Mouse (Mus musculus) megakaryocyte, adult 5-6 weeks (primary cell): ENCODE measurements at regions not wholly inside any gene's neighbourhood (a gene's known extent, or its start where the extent isn't known, plus 50 kb on each side); places are given as distances from the start of the nearest gene placed in this dataset.

Experiments
- ATAC-seq: 2 replicates; pipeline ENCODE4 v1.8.0; 2016; ENCODE audit warnings: mild to moderate bottlenecking, inconsistent platforms; ENCODE audit not compliant: poor library complexity, severe bottlenecking

DNA sequence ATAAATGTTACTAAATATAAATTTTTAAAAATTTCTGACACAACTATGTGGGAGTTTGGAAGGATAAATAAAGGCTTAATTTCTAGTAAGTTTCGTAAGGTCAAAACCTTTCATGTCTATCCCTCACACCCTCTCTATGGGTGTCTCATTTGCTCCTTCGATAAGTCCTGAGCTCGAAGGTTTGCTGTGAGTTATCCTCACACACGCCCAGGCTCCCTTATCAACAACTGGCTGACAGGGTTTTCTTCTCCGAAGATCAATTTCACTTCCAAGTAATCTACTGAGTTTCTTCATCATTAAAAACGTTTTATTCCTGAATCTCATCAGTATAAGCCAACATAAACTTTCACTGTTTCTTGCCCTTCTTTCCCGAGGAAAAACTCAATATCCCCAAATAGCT is 416.0 kb upstream of the Nudt12 start:
- ATAC-seq, result no peak

DNA sequence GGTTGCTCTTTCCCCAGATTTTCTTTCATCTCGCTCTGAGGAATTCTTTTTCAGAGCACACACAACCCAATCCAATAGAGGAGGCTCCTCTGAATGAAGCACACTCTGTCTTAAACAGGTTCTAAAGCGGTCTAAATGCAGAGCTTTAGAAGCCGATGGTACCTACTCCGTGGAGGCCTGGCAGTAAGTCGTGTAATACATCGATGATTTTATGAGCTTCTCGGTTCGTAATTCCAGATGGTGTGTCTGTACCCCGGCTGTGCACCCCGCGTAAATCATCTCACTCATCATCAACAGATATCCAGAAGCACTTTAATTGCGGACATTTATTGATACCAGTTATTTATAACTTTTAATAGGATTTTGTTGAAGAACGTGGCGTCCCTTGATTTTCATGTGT is 408.3 kb upstream of the Nudt12 start:
- ATAC-seq, result no peak

DNA sequence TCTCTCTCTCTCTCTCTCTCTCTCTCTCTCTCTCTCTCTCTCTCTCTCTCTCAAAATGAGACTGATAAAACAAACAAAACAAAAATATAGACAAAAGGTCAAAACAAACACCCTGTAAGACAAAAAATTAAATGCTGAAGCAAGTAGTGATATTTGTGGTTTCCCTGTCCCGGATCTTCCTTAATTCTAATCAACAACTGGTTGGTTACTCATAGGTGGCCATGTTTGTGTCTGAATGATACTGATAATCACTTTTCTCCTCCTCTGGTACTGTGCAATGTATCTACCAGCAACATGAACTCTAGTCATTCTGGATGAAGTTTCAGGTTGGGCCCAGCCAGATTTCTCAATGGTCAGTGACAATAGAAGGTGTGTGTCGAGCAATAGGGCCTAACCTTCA is 396.1 kb upstream of the Nudt12 start:
- no peak for ATAC-seq

DNA sequence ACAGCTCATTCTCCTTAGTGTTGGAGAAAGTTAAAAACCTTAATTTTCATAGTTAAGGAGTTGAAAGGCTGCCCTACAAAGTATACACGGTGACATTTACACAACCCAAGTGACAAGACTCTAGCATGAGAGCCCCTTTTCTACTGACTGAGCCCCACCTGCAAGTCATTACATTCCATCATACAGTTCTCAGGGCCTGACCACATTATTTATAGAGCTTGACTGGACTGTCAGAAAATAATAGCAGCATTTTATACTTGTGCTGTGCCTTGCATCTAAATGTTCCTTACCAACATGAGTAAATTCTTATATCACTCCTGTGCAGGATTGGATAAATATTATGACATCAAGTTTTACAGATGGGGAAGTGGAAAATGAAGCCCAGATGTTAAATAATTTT is 391.4 kb upstream of the Nudt12 start:
- no peak for ATAC-seq

DNA sequence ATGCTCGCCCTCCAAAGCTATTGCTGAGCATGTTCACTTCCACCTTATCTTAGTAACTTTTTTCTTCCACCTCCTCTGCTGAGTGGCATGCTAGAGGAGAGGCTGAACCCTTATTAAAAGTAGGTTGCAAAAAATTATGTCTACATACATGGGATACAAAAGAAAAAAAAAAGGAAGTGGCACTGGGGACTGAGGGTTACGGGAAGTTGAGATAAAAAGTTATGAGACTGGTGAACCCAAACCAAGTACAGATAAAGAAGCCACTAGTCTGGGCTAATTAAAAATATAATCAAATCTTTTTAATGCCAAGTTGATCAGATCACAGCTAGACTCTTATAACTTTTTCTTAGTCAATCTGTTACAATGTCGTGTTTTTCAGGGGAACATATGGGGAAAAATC is 384.2 kb upstream of the Nudt12 start:
- ATAC-seq, result no peak

DNA sequence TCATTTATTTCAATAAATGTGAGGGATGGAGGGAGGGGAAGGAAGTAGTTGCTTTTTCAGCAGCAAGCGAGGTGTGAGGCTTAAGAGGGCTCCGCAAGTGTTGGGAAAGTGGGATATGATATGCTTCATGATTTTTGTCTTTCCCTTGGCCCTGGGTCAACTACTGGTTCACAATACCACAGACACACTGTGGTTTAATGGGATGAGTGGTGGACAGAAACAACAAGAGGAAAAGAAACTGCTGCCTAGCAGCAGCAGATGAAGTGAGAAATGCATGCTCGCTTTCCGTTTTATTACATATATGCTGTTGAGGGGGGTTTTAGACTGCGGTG is 369.9 kb upstream of the Nudt12 start:
- no peak for ATAC-seq

DNA sequence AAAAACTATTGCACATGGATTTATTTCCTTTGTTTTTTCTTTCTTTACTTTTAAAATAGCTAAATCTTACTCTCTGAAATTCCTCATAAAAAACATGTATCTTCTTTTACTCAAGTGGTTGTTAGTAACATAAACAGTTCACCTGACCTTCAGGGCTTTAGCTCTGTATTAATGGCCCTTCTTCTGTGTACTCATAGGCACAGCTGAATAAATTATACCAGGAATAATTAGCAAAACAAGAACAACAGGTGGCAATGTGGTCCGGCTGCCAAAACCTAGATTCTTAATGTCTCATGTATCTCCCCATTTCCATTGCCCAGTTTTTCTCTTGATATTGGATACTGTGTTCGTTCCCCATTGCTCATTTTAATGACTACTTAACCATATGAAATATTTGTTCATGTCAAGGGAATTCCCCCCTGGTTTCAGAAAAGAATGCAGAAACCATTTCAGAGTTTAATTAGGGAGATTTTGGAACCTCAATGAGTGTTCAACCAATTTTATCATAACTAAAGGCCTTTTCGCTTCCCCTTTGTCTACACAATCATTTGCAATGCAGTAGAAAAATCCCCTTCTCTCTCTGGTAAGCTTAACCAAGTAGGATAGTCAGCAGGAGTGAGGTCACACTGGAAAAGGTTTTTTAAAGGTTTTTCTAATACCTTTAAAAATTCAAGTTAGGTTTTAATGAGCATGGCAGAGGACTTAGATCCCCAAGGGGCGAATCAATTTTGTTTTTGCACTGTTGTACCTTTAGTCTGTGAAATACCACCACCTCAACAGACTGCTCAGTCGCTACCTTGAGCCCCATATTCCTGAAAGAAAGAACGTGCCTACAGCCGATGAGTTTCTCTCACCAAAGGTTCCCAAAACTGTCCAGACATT is 369.3 kb upstream of the Nudt12 start:
- ATAC-seq, result no peak

DNA sequence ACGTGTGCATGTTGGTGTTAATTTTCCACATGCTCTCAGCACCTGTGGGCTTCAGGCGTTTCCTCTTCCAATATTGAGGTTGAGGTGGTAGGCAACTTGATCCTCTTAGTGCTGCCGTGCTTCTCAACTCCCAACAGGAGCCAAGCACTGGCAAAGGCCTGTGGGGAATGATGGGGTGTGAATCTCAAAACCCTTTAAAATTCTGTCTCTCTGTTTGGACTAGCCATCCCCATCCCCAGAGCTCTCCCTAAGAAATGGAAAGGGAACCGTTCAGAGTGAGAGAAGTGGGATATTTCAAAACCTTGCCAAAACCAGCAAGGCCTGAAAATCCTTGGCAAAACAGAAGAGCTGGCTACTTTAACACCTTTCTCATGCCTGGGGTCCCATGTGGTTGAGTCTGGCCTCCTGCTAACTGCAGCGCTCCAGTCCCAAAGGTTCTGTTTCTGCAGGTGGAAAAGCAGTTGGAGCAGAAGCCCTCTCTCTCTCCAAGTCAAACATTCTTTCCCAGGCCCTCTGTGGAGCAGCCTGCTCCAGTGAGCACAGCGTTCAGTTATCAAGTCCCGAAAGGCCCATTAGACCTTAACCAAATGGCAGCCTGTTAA is 360.4 kb upstream of the Nudt12 start:
- ATAC-seq, result no peak

DNA sequence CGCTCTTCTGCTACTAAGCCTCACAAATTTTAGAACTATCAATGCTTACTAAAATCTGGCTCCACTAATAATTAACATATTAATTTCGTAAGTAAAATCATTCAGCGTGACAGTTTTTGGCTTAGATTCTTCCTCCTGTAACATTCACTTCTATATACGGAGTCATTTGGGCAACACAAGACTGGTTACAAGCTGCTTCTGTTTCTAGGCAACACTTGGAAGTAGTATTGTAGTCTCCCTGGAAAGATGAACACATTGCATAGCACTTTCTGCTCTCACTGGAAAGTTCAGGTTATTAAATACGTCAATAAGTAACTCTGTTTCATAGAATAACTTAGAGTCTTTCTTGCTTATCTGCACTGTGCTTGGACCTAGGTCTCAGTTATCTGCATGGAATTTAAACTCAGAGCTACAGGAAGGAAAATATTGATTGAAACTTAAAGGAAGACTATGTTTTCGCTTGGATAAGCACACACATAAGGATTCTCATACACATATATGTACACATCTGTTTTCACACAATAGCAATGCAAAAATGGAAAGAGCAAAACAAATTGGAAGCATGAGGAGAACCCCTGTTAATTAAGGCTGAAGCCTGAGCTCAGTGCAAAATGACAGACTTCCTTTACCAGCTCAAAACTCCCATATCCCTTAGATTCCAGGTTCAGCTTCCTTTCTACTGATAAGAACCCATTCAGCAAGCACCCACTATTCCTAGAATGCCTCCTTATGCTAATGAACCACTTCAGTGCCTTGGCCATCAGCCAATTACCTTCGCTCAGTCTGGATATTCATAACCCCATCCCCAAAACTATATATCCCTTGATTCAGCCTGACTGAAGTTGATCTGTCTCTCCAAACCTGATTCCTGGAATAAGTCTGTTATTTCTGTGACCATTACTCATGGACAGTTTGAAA is 356.7 kb upstream of the Nudt12 start:
- ATAC-seq, result no peak

DNA sequence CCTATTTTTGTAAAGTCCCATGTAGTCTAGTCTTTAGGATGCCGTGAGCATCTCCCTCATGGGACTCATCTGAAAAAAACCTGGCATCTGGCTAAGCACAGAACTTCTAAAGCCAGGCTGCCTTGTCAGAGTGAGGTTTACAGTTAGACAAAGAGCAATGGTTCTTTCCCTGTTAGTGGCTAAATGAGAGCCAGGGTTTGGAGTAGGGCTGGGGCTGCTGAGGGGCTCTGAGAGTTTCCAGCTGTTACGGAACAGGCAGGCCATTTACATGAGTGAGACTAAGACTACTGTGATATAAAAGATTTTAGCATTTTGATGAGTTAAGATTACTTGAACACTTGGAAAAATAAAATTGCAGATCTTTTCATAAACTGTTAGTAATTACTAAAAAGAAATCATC is 352.2 kb upstream of the Nudt12 start:
- ATAC-seq, result no peak

DNA sequence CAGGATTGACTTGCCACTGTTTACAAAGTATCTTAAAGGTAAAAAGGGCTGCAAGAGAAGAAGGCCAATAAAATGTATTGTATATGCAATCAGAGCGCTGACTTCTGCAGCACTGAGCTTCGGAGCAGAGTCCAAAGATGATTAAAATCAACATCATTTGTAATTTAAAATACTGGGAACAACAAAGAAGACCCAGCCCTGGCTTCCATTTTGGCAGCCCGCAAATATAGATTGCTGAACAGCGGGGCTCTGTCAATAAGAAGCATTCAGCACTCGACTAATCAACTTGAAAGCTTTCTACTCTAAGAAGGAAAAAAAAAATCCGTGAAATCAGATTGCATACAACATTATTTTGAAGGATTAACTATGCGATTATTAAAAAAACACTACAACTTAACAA is 348.9 kb upstream of the Nudt12 start:
- ATAC-seq, result no peak

DNA sequence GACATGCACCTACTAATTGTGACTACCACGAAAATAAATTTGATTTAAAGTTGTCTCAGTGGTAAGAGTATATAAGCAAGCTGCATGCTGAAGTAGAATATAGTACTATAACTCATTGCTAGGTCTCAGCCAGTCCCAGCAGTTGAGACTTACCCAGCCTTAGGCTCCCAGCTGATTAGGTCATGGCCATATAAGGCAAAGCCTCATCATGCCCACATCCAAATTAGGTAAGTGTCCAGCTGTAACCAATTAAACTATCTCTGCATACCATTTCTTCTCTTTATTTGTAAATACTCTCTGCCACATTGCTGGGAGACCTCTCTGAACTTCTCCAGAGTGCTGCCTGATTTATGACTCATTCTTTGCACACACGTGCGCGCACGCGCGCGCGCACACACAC is 347.9 kb upstream of the Nudt12 start:
- ATAC-seq, result no peak

DNA sequence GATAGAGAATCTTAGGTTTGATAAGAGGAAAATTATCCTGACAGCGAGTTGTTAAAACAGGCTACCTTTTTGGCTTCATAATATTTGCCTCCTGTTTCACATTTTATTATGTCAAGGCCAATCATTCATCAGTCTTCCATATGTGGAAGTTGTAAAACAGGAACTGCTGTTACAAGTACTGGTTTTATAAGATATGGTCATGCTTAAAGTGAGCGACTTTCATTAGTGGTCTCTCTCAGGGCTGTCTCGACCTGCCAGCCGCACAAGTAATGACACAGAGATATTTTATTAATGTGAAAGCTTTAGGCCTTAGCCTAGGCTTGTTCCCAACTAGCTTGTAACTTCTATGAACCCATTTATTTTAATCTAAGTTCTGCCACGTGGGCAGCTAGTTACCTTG is 346.3 kb upstream of the Nudt12 start:
- ATAC-seq, result no peak

DNA sequence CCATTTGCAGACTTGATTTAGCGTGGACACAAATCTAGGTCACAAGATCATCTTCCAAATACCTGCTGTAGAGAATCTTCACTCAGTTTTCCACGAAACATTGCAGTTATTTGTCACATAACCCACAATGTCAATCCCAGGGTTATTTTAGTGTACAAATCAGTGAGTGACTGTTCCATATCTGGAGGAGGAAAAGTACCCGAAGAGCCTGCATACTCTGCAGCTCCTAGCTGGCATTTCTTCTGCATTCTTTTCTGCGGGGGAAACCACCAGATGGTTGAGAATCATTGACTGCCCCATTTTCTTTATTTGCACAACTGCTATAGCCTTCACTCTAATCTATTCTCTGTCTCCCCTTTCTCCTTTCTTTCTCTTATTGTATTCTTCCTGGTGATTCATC is 332.4 kb upstream of the Nudt12 start:
- no peak for ATAC-seq

DNA sequence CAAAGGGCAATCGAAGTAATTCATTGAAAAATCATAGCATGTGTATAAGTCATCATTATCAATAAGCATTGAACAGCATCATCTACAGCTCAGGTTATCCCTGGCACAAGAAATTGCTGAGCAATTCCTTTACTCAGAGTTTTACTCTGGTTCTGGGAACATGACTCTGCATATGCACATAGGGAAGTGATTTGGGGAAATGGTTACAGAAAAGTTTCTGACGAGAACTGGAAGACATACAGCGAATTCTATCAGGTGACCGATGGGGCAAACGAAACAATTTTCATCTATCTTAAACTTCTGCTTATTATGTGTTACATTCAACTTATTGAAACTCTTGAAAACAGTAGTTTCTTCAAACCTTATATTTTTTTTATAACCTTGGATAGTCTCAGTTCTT is 284.8 kb upstream of the Nudt12 start:
- peak; percentile 72 for ATAC-seq

DNA sequence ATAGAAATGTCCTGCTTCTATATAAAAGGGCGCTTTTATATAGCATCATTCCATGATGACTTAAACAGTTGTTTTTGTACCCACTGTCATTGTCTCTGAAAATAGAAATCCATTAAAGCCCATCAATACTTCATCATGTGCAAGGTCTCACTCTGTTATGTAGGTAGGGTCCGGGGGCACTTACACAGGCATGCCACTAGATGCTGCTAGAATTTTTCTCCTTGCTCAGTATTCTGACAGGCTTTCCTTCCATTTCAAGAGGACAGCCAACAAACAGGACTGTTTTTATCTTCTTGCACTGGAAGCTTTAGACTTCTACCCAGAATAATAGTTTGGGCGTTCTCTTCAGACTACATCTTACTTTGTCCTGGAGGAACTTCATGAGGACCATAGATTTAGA is 268.2 kb upstream of the Nudt12 start:
- no peak for ATAC-seq

DNA sequence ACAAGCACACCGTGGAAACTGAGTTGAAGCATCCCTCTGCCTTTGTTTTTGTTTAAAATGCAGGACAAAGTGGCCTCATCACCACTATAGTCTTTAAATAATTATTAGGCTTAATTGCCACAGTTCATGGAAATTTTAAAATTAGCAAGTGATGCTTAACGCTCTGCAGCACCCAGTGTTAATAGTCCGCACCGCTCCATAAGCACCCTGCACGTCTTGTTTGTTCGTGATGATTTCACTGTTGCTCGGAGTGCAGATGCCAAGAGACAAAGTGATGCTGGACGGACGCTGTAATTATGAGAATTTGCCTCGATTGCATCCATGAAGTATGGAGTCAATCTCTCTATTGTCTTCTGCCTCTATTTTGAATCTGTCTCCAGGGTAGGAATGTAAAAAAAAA is 266.6 kb upstream of the Nudt12 start:
- no peak for ATAC-seq

DNA sequence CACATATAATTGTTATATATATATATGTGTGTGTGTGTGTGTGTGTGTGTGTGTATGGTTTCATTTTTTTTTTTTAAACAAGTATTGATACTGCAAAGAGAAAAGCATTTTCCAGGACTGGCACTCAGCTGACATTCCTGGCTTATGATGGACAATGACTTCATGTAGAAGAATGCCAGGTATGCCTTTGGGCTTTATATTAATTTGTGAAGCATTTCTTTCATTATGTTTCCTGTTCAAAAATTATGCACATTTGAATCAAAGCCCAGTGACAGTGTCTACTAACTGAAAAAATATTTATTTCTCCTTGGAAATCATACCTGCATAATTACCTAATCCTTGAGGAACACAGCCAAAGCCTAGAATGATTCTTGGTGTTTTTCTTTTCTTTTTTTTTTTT is 256.4 kb upstream of the Nudt12 start:
- no peak for ATAC-seq

DNA sequence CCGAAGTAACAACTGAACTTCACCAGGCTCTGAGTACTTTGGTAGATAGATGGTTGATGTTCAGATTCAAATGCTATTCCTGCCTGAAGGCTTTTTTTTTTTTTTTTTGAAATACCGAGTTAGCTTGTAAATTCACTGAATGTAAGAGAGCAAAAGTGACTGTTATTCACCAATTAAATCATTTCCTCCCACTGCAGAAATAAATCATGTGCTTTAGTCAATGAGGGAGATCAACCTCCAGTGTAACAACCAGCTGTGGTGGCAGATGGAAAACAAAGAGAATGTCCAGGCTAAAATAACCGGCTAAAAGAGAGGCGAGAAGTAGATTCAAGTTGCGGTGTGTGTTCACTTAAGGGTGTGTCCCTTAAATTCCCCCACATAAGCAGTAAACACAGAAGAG is 235.8 kb upstream of the Nudt12 start:
- no peak for ATAC-seq

DNA sequence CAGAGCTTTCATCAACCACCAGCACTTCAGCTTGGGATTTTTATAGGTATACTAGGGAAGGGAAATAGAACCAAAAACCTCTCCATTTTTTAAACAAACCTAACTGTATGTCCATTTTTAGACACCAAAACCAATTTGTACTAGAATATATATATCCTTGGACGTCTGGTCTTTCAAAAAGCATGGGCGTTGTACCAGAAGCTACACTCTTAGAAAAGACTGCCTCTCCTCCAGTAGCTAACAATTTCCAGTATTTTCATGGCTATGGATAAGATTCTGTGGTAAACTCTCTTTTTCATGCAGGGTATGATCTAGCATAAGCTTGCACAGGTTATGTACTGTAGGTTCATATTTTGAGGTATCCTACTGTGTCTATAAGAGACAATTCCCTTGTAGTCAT is 219.1 kb upstream of the Nudt12 start:
- ATAC-seq, result no peak
